Mouse (Mus musculus) megakaryocyte, embryonic 14.5 days (primary cell): ENCODE measurements around the gene Ghr.

Source experiments
- FLI1 ChIP-seq: IDR thresholded peaks from 2 replicates; pipeline ENCODE4 v1.6.1; 2012; ENCODE audit warnings: low read length, inconsistent platforms, mixed read lengths
- GATA1 ChIP-seq: IDR thresholded peaks from 3 replicates; pipeline ENCODE4 v1.6.1; 2012; ENCODE audit warnings: mixed read lengths, low read length, inconsistent platforms, borderline replicate concordance

- TF ChIP-seq GATA1: no peak
- no peak for TF ChIP-seq FLI1
These were observed 114.1 kb downstream of the Ghr start for GRCm38 (mm10) chr15:3469230-3469629.
